Mouse (Mus musculus): ENCODE measurements at regions not wholly inside any gene's neighbourhood (a gene's known extent, or its start where the extent isn't known, plus 50 kb on each side); places are given as distances from the start of the nearest gene placed in this dataset.

GRCm38 (mm10) chr13:6316201-6316600 is 231.7 kb upstream of the Pitrm1 start:
- H3K36me3 ChIP-seq (ENCODE audit: control insufficient read depth in 1 of 2, insufficient read depth in 2 of 2, low read length in 2 of 2), result no peaks in the 10 kb centered on the region
- H3K9ac ChIP-seq (ENCODE audit: control insufficient read depth, low read depth, low read length, poor library complexity, severe bottlenecking), result no peak overlapping the region
- H3K27me3 ChIP-seq (ENCODE audit: control insufficient read depth in 1 of 2, insufficient read depth in 2 of 2, low read length in 2 of 2), result no peaks in the 10 kb centered on the region
- peak in 2 of 3 experiments; percentile 3 to 15; a peak in 1 of 6 replicates for TF ChIP-seq CTCF (IDR thresholded peaks at IDR 0.05 in 2 of 3, conservative IDR thresholded peaks at IDR 0.05 in 1 of 3; ENCODE audit: control insufficient read depth in 1 of 3, insufficient read depth in 1 of 3, low read depth in 2 of 3, low read length in 3 of 3, poor library complexity in 1 of 3, severe bottlenecking in 1 of 3)
- no peak for TF ChIP-seq MXI1 (IDR thresholded peaks at IDR 0.05; ENCODE audit: low read depth, low read length)
- H3K27ac ChIP-seq (ENCODE audit: control insufficient read depth, low read depth, low read length), result no peak overlapping the region
- H3K9me3 ChIP-seq (replicated peaks; ENCODE audit: insufficient read depth, low read length), result no peaks in the 10 kb centered on the region
- H3K4me3 ChIP-seq (ENCODE audit: control insufficient read depth in 1 of 2, insufficient read depth in 1 of 2, low read depth in 2 of 2, low read length in 2 of 2), result no peak overlapping the region
- peak; percentile 7 for DNase-seq (ENCODE audit: low read depth, low spot score)
- no peaks in the 10 kb centered on the region for H3K4me1 ChIP-seq (ENCODE audit: control insufficient read depth in 1 of 2, insufficient read depth in 2 of 2, low read length in 2 of 2)
- H3K79me2 ChIP-seq (ENCODE audit: control insufficient read depth, insufficient read depth, low read length, poor library complexity), result no peaks in the 10 kb centered on the region

- Histone ChIP-seq H3K27me3 (ENCODE audit: control insufficient read depth in 1 of 2, insufficient read depth in 2 of 2, low read length in 2 of 2) (no peaks in the 10 kb centered on the region), H3K4me3 (ENCODE audit: control insufficient read depth in 1 of 2, insufficient read depth in 1 of 2, low read depth in 2 of 2, low read length in 2 of 2) (no peak overlapping the region), H3K36me3 (ENCODE audit: control insufficient read depth in 1 of 2, insufficient read depth in 2 of 2, low read length in 2 of 2) (no peaks in the 10 kb centered on the region), H3K9ac (ENCODE audit: control insufficient read depth, low read depth, low read length, poor library complexity, severe bottlenecking) (no peak overlapping the region), H3K79me2 (ENCODE audit: control insufficient read depth, insufficient read depth, low read length, poor library complexity) (no peaks in the 10 kb centered on the region), H3K4me1 (ENCODE audit: control insufficient read depth in 1 of 2, insufficient read depth in 2 of 2, low read length in 2 of 2) (no peaks in the 10 kb centered on the region), H3K27ac (ENCODE audit: control insufficient read depth, low read depth, low read length) (no peak overlapping the region), H3K9me3 (replicated peaks; ENCODE audit: insufficient read depth, low read length) (no peaks in the 10 kb centered on the region)
- DNase-seq (ENCODE audit: low read depth, low spot score), result no peak
- no peak for TF ChIP-seq MYC (IDR thresholded peaks at IDR 0.05; ENCODE audit: low read depth, low read length)
- no peak for TF ChIP-seq MEF2A (IDR thresholded peaks at IDR 0.05; ENCODE audit: extremely low read depth, insufficient replicate concordance, low read depth, low read length, poor library complexity, severe bottlenecking)
- TF ChIP-seq MAZ (IDR thresholded peaks at IDR 0.05; ENCODE audit: low read depth, low read length), result no peak
- TF ChIP-seq GATA1 (IDR thresholded peaks at IDR 0.05; ENCODE audit: low read depth, low read length), result no peak
- no peak for TF ChIP-seq TCF12 (IDR thresholded peaks at IDR 0.05; ENCODE audit: low read depth, low read length)
- no peak for TF ChIP-seq ZMIZ1 (IDR thresholded peaks at IDR 0.05; ENCODE audit: low read depth, low read length)
- no peak for TF ChIP-seq NRF1 (IDR thresholded peaks at IDR 0.05; ENCODE audit: insufficient read depth, low read depth, low read length, poor library complexity, severe bottlenecking)
- no peak for TF ChIP-seq POLR2A (IDR thresholded peaks at IDR 0.05; ENCODE audit: control insufficient read depth in 1 of 2, insufficient read depth in 1 of 2, low read depth in 1 of 2, low read length in 2 of 2, poor library complexity in 1 of 2)
- TF ChIP-seq CHD1 (IDR thresholded peaks at IDR 0.05; ENCODE audit: low read depth, low read length), result no peak
- no peak for TF ChIP-seq TBP (IDR thresholded peaks at IDR 0.05; ENCODE audit: low read depth, low read length)
- no peak for TF ChIP-seq SIN3A (IDR thresholded peaks at IDR 0.05; ENCODE audit: low read length)
These were observed 224.0 kb upstream of the Pitrm1 start for GRCm38 (mm10) chr13:6323948-6324347.

- H3K36me3 ChIP-seq (ENCODE audit: control insufficient read depth in 1 of 2, insufficient read depth in 2 of 2, low read length in 2 of 2), result no peaks in the 10 kb centered on the region
- H3K9me3 ChIP-seq (replicated peaks; ENCODE audit: insufficient read depth, low read length), result no peaks in the 10 kb centered on the region
- H3K4me3 ChIP-seq (ENCODE audit: control insufficient read depth in 1 of 2, insufficient read depth in 1 of 2, low read depth in 2 of 2, low read length in 2 of 2), result no peak overlapping the region
- H3K9ac ChIP-seq (ENCODE audit: control insufficient read depth, low read depth, low read length, poor library complexity, severe bottlenecking), result no peak overlapping the region
- TF ChIP-seq ELF1 (IDR thresholded peaks at IDR 0.05; ENCODE audit: low read depth, low read length) (no peak), TBP (IDR thresholded peaks at IDR 0.05; ENCODE audit: low read depth, low read length) (no peak), CHD2 (IDR thresholded peaks at IDR 0.05; ENCODE audit: low read length) (no peak), KAT2A (conservative IDR thresholded peaks at IDR 0.05; ENCODE audit: low read depth, low read length) (no peak), MEF2A (IDR thresholded peaks at IDR 0.05; ENCODE audit: extremely low read depth, insufficient replicate concordance, low read depth, low read length, poor library complexity, severe bottlenecking) (no peak), HCFC1 (IDR thresholded peaks at IDR 0.05; ENCODE audit: low read depth, low read length) (no peak), ZMIZ1 (IDR thresholded peaks at IDR 0.05; ENCODE audit: low read depth, low read length) (no peak), MAX (IDR thresholded peaks at IDR 0.05; ENCODE audit: low read length) (no peak), MAZ (IDR thresholded peaks at IDR 0.05; ENCODE audit: low read depth, low read length) (no peak), POLR2AphosphoS2 (IDR thresholded peaks at IDR 0.05; ENCODE audit: low read length) (no peak), UBTF (IDR thresholded peaks at IDR 0.05; ENCODE audit: borderline replicate concordance, insufficient read depth, low read depth, low read length) (no peak), E2F4 (IDR thresholded peaks at IDR 0.05; ENCODE audit: borderline replicate concordance, low read depth, low read length) (no peak), TAL1 (IDR thresholded peaks at IDR 0.05; ENCODE audit: low read length) (no peak), EP300 (IDR thresholded peaks at IDR 0.05; ENCODE audit: low read depth in 1 of 2, low read length in 2 of 2) (no peak), SIN3A (IDR thresholded peaks at IDR 0.05; ENCODE audit: low read length) (no peak)
- DNase-seq (ENCODE audit: low read depth, low spot score), result no peak
- no peaks in the 10 kb centered on the region for H3K4me1 ChIP-seq (ENCODE audit: control insufficient read depth in 1 of 2, insufficient read depth in 2 of 2, low read length in 2 of 2)
- H3K79me2 ChIP-seq (ENCODE audit: control insufficient read depth, insufficient read depth, low read length, poor library complexity), result no peaks in the 10 kb centered on the region
- no peaks in the 10 kb centered on the region for H3K27me3 ChIP-seq (ENCODE audit: control insufficient read depth in 1 of 2, insufficient read depth in 2 of 2, low read length in 2 of 2)
- no peak overlapping the region for H3K27ac ChIP-seq (ENCODE audit: control insufficient read depth, low read depth, low read length)
These were observed 217.5 kb upstream of the Pitrm1 start for GRCm38 (mm10) chr13:6330320-6330950.
